Mouse (Mus musculus) megakaryocyte, embryonic 14.5 days (primary cell): ENCODE data around the gene 4933427D14Rik. TPM values are rescaled to one million over a fixed set of nuclear protein-coding genes. Genes with fewer than 3 reads are reported as not detected.

ENCODE experiments used
- H3K27me3 ChIP-seq: replicated peaks from 2 replicates; pipeline ENCODE3; 2012; ENCODE audit warnings: inconsistent platforms
- H3K36me3 ChIP-seq: replicated peaks from 2 replicates; pipeline ENCODE3; 2012; ENCODE audit warnings: low read length, inconsistent platforms, mixed read lengths
- H3K4me1 ChIP-seq: 2 replicates; pipeline ENCODE4 v1.6.1; 2012; ENCODE audit warnings: inconsistent platforms
- H3K4me3 ChIP-seq: replicated peaks from 2 replicates; pipeline ENCODE3; 2012; ENCODE audit warnings: moderate library complexity, mild to moderate bottlenecking, inconsistent platforms
- H3K9me3 ChIP-seq: 2 replicates; pipeline ENCODE4 v1.6.1; 2012; ENCODE audit warnings: inconsistent platforms
- FLI1 ChIP-seq: IDR thresholded peaks from 2 replicates; pipeline ENCODE4 v1.6.1; 2012; ENCODE audit warnings: low read length, inconsistent platforms, mixed read lengths
- GATA1 ChIP-seq: IDR thresholded peaks from 3 replicates; pipeline ENCODE4 v1.6.1; 2012; ENCODE audit warnings: mixed read lengths, low read length, inconsistent platforms, borderline replicate concordance
- polyA plus RNA-seq: library from polyadenylated mRNA; stranded (reverse); fragments of >175 nt; gene quantifications from 2 replicates; pipeline ENCODE4 v1.2.3, GENCODE M21; 2012; ENCODE audit warnings: low replicate concordance; ENCODE audit not compliant: insufficient read depth

The 4933427D14Rik gene
- polyA plus RNA-seq, 1 experiment = 1.2 TPM

DNA sequence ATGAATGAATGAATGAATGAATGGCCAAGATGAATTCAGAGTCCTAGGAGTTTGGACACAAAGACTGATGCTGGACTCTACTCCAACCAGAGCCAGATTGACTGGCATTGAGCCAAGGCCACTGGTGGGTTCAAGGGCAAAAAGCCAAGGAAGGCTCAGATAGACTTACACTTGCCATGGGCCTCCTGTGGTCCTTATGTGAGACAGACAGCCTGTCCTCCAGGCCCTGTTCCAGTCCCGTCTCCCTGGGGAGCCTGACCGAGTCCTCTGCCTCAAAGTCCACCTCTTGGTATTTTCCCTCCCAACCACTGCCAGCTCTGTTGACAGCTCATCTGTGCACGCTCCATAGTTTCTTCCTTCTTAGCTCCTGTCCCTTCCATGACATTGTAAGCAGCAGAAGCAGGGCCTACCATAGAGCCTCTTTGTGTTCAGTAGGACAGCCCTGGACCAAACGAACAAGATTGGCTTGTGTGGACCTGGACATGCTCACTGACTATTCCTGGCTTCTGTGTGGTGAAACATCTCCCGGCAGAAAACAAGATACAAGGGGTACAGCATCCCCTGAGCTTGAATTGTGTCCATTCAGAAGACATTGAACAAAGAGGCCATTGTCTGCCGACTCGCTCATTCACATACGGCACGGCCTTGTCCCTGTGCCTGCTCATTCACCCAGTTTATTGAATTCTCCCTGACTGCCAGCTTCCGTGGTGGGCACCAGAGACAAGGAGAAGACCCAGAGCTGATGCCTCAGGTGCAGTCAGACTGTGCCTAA, 18.9 kb upstream of the 4933427D14Rik start:
- H3K27me3 ChIP-seq = peaks cover 49% of the 10 kb centered on the region
- TF ChIP-seq FLI1 = no peak
- TF ChIP-seq GATA1 = no peak
- H3K4me3 ChIP-seq = no peak overlapping the region
- H3K9me3 ChIP-seq = no peaks in the 10 kb centered on the region
- peaks cover 15% of the 10 kb centered on the region for H3K4me1 ChIP-seq
- no peaks in the 10 kb centered on the region for H3K36me3 ChIP-seq

GRCm38 (mm10) chr11:72224865-72225264, 17.6 kb upstream of the 4933427D14Rik start:
- peaks cover 37% of the 10 kb centered on the region for H3K27me3 ChIP-seq
- H3K9me3 ChIP-seq = no peaks in the 10 kb centered on the region
- H3K4me1 ChIP-seq = peaks cover 21% of the 10 kb centered on the region
- TF ChIP-seq GATA1 = no peak
- no peak for TF ChIP-seq FLI1
- peak overlapping the region; percentile 70 for H3K4me3 ChIP-seq
- H3K36me3 ChIP-seq = no peaks in the 10 kb centered on the region

- Histone ChIP-seq H3K9me3 (no peaks in the 10 kb centered on the region), H3K4me3 (no peak overlapping the region), H3K27me3 (peaks cover 28% of the 10 kb centered on the region), H3K36me3 (no peaks in the 10 kb centered on the region), H3K4me1 (peaks cover 21% of the 10 kb centered on the region)
- TF ChIP-seq FLI1 (no peak), GATA1 (no peak)
Measured at GRCm38 (mm10) chr11:72223414-72223813, 16.2 kb upstream of the 4933427D14Rik start.

DNA sequence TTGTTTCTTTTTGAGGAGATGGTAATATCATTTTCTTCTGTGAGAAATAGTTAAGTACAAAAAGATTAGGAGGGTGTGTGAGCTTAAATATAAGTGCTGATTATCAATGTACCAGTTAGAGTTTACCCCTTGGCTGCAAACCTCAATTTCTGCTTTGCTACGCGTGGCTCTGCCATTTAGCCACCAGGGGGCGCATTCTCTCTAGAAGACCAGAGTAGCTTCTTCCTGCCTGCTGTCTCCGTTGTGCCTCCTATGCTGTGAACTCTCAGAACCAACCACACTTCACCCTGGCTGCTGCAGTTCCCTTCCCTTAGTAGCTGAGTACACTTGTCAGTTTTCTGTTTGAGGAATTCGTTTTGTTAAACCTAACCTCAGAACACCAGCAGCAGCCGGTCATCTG, 14.0 kb upstream of the 4933427D14Rik start:
- Histone ChIP-seq H3K9me3 (no peaks in the 10 kb centered on the region), H3K36me3 (no peaks in the 10 kb centered on the region), H3K27me3 (peaks cover 10% of the 10 kb centered on the region), H3K4me1 (peaks cover 37% of the 10 kb centered on the region), H3K4me3 (peak overlapping the region; percentile 77)
- TF ChIP-seq FLI1 (no peak), GATA1 (no peak)

GRCm38 (mm10) chr11:72217116-72217515, 9.9 kb upstream of the 4933427D14Rik start:
- TF ChIP-seq FLI1 (no peak), GATA1 (no peak)
- H3K9me3 ChIP-seq = no peaks in the 10 kb centered on the region
- H3K4me3 ChIP-seq = no peak overlapping the region
- peaks cover 45% of the 10 kb centered on the region for H3K4me1 ChIP-seq
- no peaks in the 10 kb centered on the region for H3K27me3 ChIP-seq
- H3K36me3 ChIP-seq = peaks cover 9% of the 10 kb centered on the region

DNA sequence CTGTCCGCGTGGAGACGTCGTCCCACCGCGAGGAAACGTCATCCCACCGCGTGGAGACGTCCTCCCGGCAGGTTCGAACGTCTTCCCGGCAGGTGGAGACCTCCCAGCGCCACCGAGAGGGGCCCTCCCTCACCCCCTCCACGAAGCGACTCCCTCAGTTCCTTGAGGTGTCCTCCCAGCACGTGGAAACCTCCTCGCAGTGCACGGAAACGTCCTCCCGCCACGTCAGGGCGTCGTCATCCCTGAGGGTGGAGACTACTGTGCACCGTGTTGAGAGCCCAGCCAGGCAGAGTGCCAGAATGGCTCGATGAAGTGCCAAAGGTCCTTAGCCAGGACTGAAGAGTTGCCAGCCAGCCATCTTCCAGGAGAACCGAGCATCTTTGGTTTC, 8.1 kb upstream of the 4933427D14Rik start, which contains the start of gene Med31:
Gene Med31, minus strand, starts transcription at position 183 of the 388 bp plus-strand sequence.
- peaks cover 25% of the 10 kb centered on the region for H3K36me3 ChIP-seq
- no peaks in the 10 kb centered on the region for H3K9me3 ChIP-seq
- H3K27me3 ChIP-seq = no peaks in the 10 kb centered on the region
- H3K4me1 ChIP-seq = peaks cover 30% of the 10 kb centered on the region
- peak within 1 kb of the TSS; percentile 97 for H3K4me3 ChIP-seq
- TF ChIP-seq FLI1 (no peak), GATA1 (no peak)

DNA sequence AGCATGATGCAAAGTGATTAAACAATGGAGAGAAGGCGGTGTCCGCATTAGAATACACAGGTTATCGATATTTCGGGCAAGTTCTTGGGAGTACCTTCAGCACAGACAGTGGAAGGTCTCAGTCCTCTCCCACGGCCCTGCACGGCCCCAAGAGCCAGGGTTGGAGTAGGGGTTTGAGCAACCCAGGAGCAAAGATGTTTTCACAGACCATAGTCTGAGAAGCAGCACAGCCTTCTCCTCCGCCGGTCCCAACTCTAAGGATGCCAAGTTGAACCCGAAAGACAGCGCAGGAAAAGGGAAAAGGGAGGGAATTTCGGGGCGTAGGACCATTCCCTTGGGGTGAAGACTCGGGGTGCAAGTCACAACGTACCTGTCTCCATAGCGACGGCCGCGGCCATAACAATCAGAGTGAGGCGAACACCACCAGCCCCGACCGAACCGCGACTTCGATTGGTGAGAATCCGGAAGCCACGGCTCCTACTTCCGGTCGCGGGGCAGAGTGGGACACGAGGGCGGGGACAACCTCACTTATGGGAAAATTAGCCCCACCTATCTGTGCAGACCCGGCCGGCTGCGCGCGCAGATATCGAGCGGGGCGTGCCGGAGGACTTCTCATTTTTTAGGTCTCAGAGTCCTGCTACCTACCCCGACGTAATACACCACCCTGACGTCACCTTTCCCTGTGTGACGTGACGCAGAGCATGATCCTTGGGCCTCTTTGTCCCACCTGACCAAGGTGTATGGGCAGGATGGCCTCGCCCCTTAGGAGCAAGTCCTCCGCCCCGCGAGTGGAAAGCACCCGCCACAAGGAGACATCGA, 7.5 kb upstream of the 4933427D14Rik start:
- H3K36me3 ChIP-seq = peaks cover 32% of the 10 kb centered on the region
- peaks cover 30% of the 10 kb centered on the region for H3K4me1 ChIP-seq
- H3K27me3 ChIP-seq = no peaks in the 10 kb centered on the region
- H3K9me3 ChIP-seq = no peaks in the 10 kb centered on the region
- TF ChIP-seq FLI1 = peak; percentile 23; the same call in 1 of the 2 replicates
- TF ChIP-seq GATA1 = no peak
- peak overlapping the region; percentile 97 for H3K4me3 ChIP-seq

DNA sequence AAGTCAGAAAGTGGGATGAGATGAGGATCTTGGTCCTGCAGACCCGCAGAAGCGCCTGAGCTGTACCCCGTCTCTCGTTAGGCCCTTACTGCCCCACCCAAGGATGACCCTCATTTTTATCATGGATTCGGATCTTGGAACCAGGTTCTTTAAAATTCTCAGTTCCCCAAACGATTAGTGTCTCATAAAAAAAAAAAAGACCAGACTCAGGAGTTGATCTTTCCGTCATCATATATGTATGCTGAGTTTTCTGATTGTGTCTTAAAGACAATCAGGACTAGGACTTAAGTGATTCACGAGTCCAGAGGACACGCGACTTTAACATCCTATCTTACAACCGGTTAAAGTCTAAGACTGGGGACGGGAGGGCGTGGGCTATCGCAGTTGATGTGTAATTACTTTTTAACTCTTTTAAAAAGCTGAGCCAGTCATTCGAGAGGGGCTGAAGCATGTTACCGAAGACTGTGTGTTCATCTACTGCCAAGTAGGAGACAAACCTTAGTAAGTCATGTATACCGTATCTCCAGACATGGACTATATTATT, 647 bp upstream of the 4933427D14Rik start:
- Histone ChIP-seq H3K9me3 (no peaks in the 10 kb centered on the region), H3K4me3 (peak overlapping the region; percentile 96), H3K4me1 (peaks cover 40% of the 10 kb centered on the region), H3K36me3 (peaks cover 41% of the 10 kb centered on the region), H3K27me3 (no peaks in the 10 kb centered on the region)
- TF ChIP-seq FLI1 (no peak), GATA1 (no peak)

GRCm38 (mm10) chr11:72206341-72207203, 687 bp downstream of the 4933427D14Rik start, which contains the start of gene Gm43951:
TSS of gene Gm43951 (minus strand) at chr11:72206840.
- Histone ChIP-seq H3K9me3 (no peaks in the 10 kb centered on the region), H3K4me3 (peak within 1 kb of the TSS; percentile 96), H3K27me3 (no peaks in the 10 kb centered on the region), H3K4me1 (peaks cover 40% of the 10 kb centered on the region), H3K36me3 (peaks cover 39% of the 10 kb centered on the region)
- TF ChIP-seq GATA1 (no peak), FLI1 (no peak)
